8 mouse cellular contexts compared by ENCODE assay signal in genomic region chr2:73385641-73386355, GRCm38 (mm10). TPM values are rescaled to one million over a fixed set of nuclear protein-coding genes. Genes with fewer than 3 reads are reported as not detected.
DNase-seq lines count a peak whose midpoint lies in the region; ATAC-seq and TF ChIP-seq lines count a peak whose summit lies in the region.

No protein-coding gene starts in this region.

- H3K27me3 ChIP-seq in kidney, embryonic 15.5 days, result 0 out of 2 replicates have a peak, but pooled peaks cover 2% of the 10 kb centered on the region
- 0 out of 2 replicates have a peak, but pooled peaks cover 3% of the 10 kb centered on the region for H3K27me3 ChIP-seq in forebrain, embryonic 14.5 days (replicated peaks; ENCODE audit: control insufficient read depth, insufficient read depth, low read length)
- no peaks in the 10 kb centered on the region for H3K27me3 ChIP-seq in limb, embryonic 15.5 days
- H3K27me3 ChIP-seq in neural tube, embryonic 15.5 days (replicated peaks), result no peaks in the 10 kb centered on the region

- no peaks in the 10 kb centered on the region; the same call in 1 of the 2 replicates for H3K36me3 ChIP-seq in kidney, embryonic 15.5 days
- peaks cover 3% of the 10 kb centered on the region; the same call in 1 of the 2 replicates for H3K36me3 ChIP-seq in forebrain, embryonic 14.5 days (ENCODE audit: control insufficient read depth, insufficient read depth, low read length)
- H3K36me3 ChIP-seq in limb, embryonic 15.5 days, result no peaks in the 10 kb centered on the region
- H3K36me3 ChIP-seq in neural tube, embryonic 15.5 days, result 0 out of 2 replicates have a peak, but pooled peaks cover 4% of the 10 kb centered on the region

- no peak for TF ChIP-seq POLR2A in bone marrow, adult 2 months (IDR thresholded peaks at IDR 0.05; ENCODE audit: borderline replicate concordance, control insufficient read depth, low read depth, low read length)

- ATAC-seq in kidney, embryonic 15.5 days (replicated peaks; ENCODE audit: low FRiP score), result no peak
- no peak for ATAC-seq in forebrain, embryonic 14.5 days
- ATAC-seq in limb, embryonic 15.5 days (ENCODE audit: insufficient number of reproducible peaks, low FRiP score, low TSS enrichment, low read depth), result no peak
- ATAC-seq in neural tube, embryonic 15.5 days (ENCODE audit: low FRiP score), result no peak

- peak overlapping the region; percentile 95 for H3K4me2 ChIP-seq in kidney, embryonic 15.5 days
- H3K4me2 ChIP-seq in forebrain, embryonic 14.5 days (ENCODE audit: low read length), result peak overlapping the region; percentile 89
- peak overlapping the region; percentile 97 for H3K4me2 ChIP-seq in limb, embryonic 15.5 days
- peak overlapping the region; percentile 95 for H3K4me2 ChIP-seq in neural tube, embryonic 15.5 days

- no peak for TF ChIP-seq CTCF in bone marrow, adult 2 months (IDR thresholded peaks at IDR 0.05; ENCODE audit: control insufficient read depth, insufficient read depth, low read length)

- DNase-seq in kidney, adult 18-20 months, result no peak
- DNase-seq in forebrain, embryonic 14.5 days (ENCODE audit: low spot score), result no peak
- DNase-seq in adrenal gland, adult (ENCODE audit: inconsistent age in 2 of 2, low spot score in 1 of 2), result no peak
- no peak for DNase-seq in ovary, postnatal 14 days (ENCODE audit: low spot score)

- peaks cover 12% of the 10 kb centered on the region for H3K4me1 ChIP-seq in kidney, embryonic 15.5 days
- no peaks in the 10 kb centered on the region for H3K4me1 ChIP-seq in bone marrow, adult 2 months (ENCODE audit: control insufficient read depth, insufficient read depth, low read length)
- H3K4me1 ChIP-seq in forebrain, embryonic 14.5 days (ENCODE audit: control insufficient read depth, insufficient read depth, low read length), result 0 out of 2 replicates have a peak, but pooled peaks cover 3% of the 10 kb centered on the region
- peaks cover 6% of the 10 kb centered on the region; the same call in 1 of the 2 replicates for H3K4me1 ChIP-seq in limb, embryonic 15.5 days
- H3K4me1 ChIP-seq in neural tube, embryonic 15.5 days, result peaks cover 11% of the 10 kb centered on the region

- 2% methylated on average over 26 of the region's 29 CpGs for WGBS in kidney, embryonic 15.5 days
- WGBS in bone marrow, adult 2 months, result 1% methylated on average over 29 of the region's 29 CpGs
- 2% methylated on average over 29 of the region's 29 CpGs for WGBS in forebrain, embryonic 14.5 days
- under 1% methylated on average over 29 of the region's 29 CpGs for WGBS in limb, embryonic 15.5 days
- WGBS in neural tube, embryonic 15.5 days, result 4% methylated on average over 29 of the region's 29 CpGs

- 0 out of 2 replicates have a peak overlapping the region, but pooled peaks have one; percentile 33 for H3K27ac ChIP-seq in kidney, embryonic 15.5 days
- H3K27ac ChIP-seq in bone marrow, adult 2 months (ENCODE audit: control insufficient read depth, insufficient read depth, low read depth, low read length, poor library complexity), result peak overlapping the region; percentile 66
- peak overlapping the region; percentile 72; the same call in 1 of the 2 replicates for H3K27ac ChIP-seq in forebrain, embryonic 14.5 days (ENCODE audit: low read depth, low read length)
- no peak overlapping the region for H3K27ac ChIP-seq in limb, embryonic 15.5 days
- H3K27ac ChIP-seq in neural tube, embryonic 15.5 days (replicated peaks), result peak overlapping the region; percentile 80

- peak overlapping the region; percentile 78 for H3K4me3 ChIP-seq in kidney, embryonic 15.5 days (replicated peaks)
- peak overlapping the region; percentile 82 for H3K4me3 ChIP-seq in bone marrow, adult 2 months (replicated peaks; ENCODE audit: control insufficient read depth, low read depth, low read length)
- peak overlapping the region; percentile 69 for H3K4me3 ChIP-seq in forebrain, embryonic 14.5 days (ENCODE audit: low read depth, low read length)
- H3K4me3 ChIP-seq in limb, embryonic 15.5 days, result peak overlapping the region; percentile 75
- H3K4me3 ChIP-seq in neural tube, embryonic 15.5 days (replicated peaks), result peak overlapping the region; percentile 82

- no peaks in the 10 kb centered on the region for H3K9me3 ChIP-seq in kidney, embryonic 15.5 days (replicated peaks)
- H3K9me3 ChIP-seq in forebrain, embryonic 14.5 days (replicated peaks; ENCODE audit: control insufficient read depth, low read length), result no peaks in the 10 kb centered on the region
- no peaks in the 10 kb centered on the region for H3K9me3 ChIP-seq in limb, embryonic 15.5 days
- H3K9me3 ChIP-seq in neural tube, embryonic 15.5 days (replicated peaks), result no peaks in the 10 kb centered on the region

- peak overlapping the region; percentile 55 for H3K9ac ChIP-seq in kidney, embryonic 15.5 days
- peak overlapping the region; percentile 72 for H3K9ac ChIP-seq in forebrain, embryonic 14.5 days (ENCODE audit: low read length)
- peak overlapping the region; percentile 59 for H3K9ac ChIP-seq in limb, embryonic 15.5 days
- H3K9ac ChIP-seq in neural tube, embryonic 15.5 days (replicated peaks), result peak overlapping the region; percentile 87

RNA-seq across cellular contexts. Expression of gene Gpr155, which starts 0.6 kb away (rescaled TPM):
- 6.2 and 6.7 TPM in 2 replicates for polyA plus RNA-seq in kidney, embryonic 15.5 days (2015; fragmentation: Nextera tagmentation; extraction: Ambion mirVana)
- 4.5 and 4.6 TPM in 2 replicates for polyA plus RNA-seq in bone marrow, adult 2 months (2011; ENCODE audit: insufficient read depth, insufficient read length, low replicate concordance, missing spikeins)
- 9.1 and 9.4 TPM in 2 replicates for polyA plus RNA-seq in forebrain, embryonic 14.5 days (2014; fragmentation: Nextera tagmentation; extraction: Ambion mirVana)
- polyA plus RNA-seq in limb, embryonic 15.5 days (2015; fragmentation: Nextera tagmentation; extraction: Ambion mirVana), result 5.9 and 6.9 TPM in 2 replicates
- polyA plus RNA-seq in neural tube, embryonic 15.5 days (2015; fragmentation: Nextera tagmentation; extraction: Ambion mirVana), result 14.3 and 15.6 TPM in 2 replicates
